Mouse (Mus musculus) bone marrow macrophage, adult 2 months (primary cell): ENCODE results near the gene Gja5.

Experiments used
- CTCF ChIP-seq: IDR thresholded peaks from 2 replicates; pipeline ENCODE4 v1.5.1; 2012; ENCODE audit warnings: low read depth, mild to moderate bottlenecking, low read length, moderate library complexity
- POLR2A ChIP-seq: IDR thresholded peaks from 2 replicates; pipeline ENCODE4 v1.6.1; 2012; ENCODE audit warnings: mild to moderate bottlenecking, low read depth, low read length, borderline replicate concordance

- TF ChIP-seq POLR2A (no peak), CTCF (no peak)
Measured at GRCm38 (mm10) chr3:96883690-96884089, 20.8 kb upstream of the Gja5 start.
